ENCODE assay signal across 26 mouse cellular contexts in genomic region chr2:50048442-50048841, GRCm38 (mm10). TPM values are rescaled to one million over a fixed set of nuclear protein-coding genes. Genes with fewer than 3 reads are reported as not detected.
"Had no signal": no experiment of that assay in that cellular context is flagged by ENCODE, and none has a peak within 500 bp of the region (broad histone marks: within the 10 kb centered on the region; RNA-seq: fewer than 3 reads in every experiment).

No protein-coding gene starts in this region.

- H3K4me3 ChIP-seq: limb, embryonic 12.5 days; limb, embryonic 15.5 days; lung, embryonic 15.5 days; megakaryocyte, embryonic 14.5 days; neural tube, embryonic 12.5 days; neural tube, embryonic 15.5 days had no signal

- H3K9ac ChIP-seq: limb, embryonic 12.5 days; limb, embryonic 15.5 days; liver, embryonic 14.5 days; liver, postnatal 0 days; lung, embryonic 15.5 days; neural tube, embryonic 12.5 days; neural tube, embryonic 15.5 days had no signal

- H3K9me3 ChIP-seq: limb, embryonic 12.5 days; limb, embryonic 15.5 days; lung, embryonic 15.5 days; neural tube, embryonic 12.5 days; neural tube, embryonic 15.5 days had no signal

- H3K4me1 ChIP-seq: limb, embryonic 15.5 days; lung, embryonic 15.5 days; megakaryocyte, embryonic 14.5 days; neural tube, embryonic 12.5 days; neural tube, embryonic 15.5 days had no signal

- H3K27me3 ChIP-seq: limb, embryonic 12.5 days; limb, embryonic 15.5 days; lung, embryonic 15.5 days; megakaryocyte, embryonic 14.5 days; neural tube, embryonic 12.5 days; neural tube, embryonic 15.5 days had no signal

- H3K4me2 ChIP-seq: limb, embryonic 12.5 days; limb, embryonic 15.5 days; liver, embryonic 11.5 days; lung, embryonic 15.5 days; midbrain, embryonic 11.5 days; neural tube, embryonic 12.5 days; neural tube, embryonic 15.5 days had no signal

- DNase-seq: kidney, adult 2 months; kidney, postnatal 25 days; layer of hippocampus, postnatal 36 days; left cerebral cortex, postnatal 4 days; liver, postnatal 0 days; lung, postnatal 10 days; lung, postnatal 36 days; midbrain, embryonic 14.5 days; right cerebral cortex, adult 18-20 months; right cerebral cortex, postnatal 25 days; spleen, adult 18-20 months; thymus, adult 18-20 months; thymus, postnatal 14 days; thymus, postnatal 4 days had no signal

- H3K27ac ChIP-seq: hindbrain, postnatal 0 days; kidney, postnatal 0 days; limb, embryonic 12.5 days; limb, embryonic 15.5 days; liver, embryonic 14.5 days; lung, embryonic 15.5 days; neural tube, embryonic 12.5 days; neural tube, embryonic 15.5 days had no signal

- H3K36me3 ChIP-seq: limb, embryonic 12.5 days; limb, embryonic 15.5 days; lung, embryonic 15.5 days; neural tube, embryonic 12.5 days; neural tube, embryonic 15.5 days had no signal

- ATAC-seq: hindbrain, postnatal 0 days; inflammation-experienced regulatory T-cells, adult 6 months; liver, postnatal 0 days had no signal

RNA-seq across cellular contexts. Expression of gene Lypd6, which starts 17.8 kb away (rescaled TPM):
- polyA plus RNA-seq: inflammation-experienced regulatory T-cells, adult 6 months had no signal
